Mouse (Mus musculus) spleen, adult 2 months (tissue): Measurements from ENCODE around the gene Phlpp1.

Source experiments
- CTCF ChIP-seq: fragments of 200-500 bp; IDR thresholded peaks from 2 replicates; pipeline ENCODE4 v1.5.1; 2011; ENCODE audit warnings: mild to moderate bottlenecking, inconsistent platforms; ENCODE audit not compliant: insufficient read depth, insufficient read length, insufficient replicate concordance; ENCODE audit errors: extremely low read depth
- POLR2A ChIP-seq: fragments of 200-500 bp; IDR thresholded peaks from 2 replicates; pipeline ENCODE4 v1.6.1; 2011; ENCODE audit warnings: low read depth, low read length, inconsistent platforms

GRCm38 (mm10) chr1:106278552-106279060, 107.1 kb downstream of the Phlpp1 start:
- TF ChIP-seq CTCF (no peak), POLR2A (no peak)
